Mouse (Mus musculus) MEL-GATA-1-ER (cell line): ENCODE measurements at regions not wholly inside any gene's neighbourhood (a gene's known extent, or its start where the extent isn't known, plus 50 kb on each side); places are given as distances from the start of the nearest gene placed in this dataset.

Experiments
- DNase-seq: peaks from one replicate; pipeline ENCODE4 v3.0.0-alpha.2; 2012; ENCODE audit warnings: low read depth; ENCODE audit errors: extremely low read depth

DNA sequence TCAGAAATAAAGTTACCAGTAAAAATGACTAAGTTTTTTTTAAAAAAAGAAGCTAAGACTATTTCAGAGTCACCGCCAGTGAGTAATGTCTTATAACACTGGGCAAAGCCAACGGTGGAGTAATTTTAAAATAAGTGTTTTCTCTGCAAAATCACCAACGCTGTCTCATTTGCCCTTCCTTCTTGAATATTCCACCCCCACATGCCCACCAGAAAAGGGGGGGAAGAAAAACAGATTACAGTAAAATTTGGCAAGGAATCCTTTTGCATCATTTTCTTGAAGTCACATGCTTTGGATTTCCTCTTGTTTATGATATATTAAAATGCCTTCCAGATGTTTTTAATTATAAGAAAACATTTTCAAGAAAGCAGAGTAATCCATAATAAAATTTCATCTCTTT, 482.9 kb downstream of the Lmo4 start:
- no peak for DNase-seq

DNA sequence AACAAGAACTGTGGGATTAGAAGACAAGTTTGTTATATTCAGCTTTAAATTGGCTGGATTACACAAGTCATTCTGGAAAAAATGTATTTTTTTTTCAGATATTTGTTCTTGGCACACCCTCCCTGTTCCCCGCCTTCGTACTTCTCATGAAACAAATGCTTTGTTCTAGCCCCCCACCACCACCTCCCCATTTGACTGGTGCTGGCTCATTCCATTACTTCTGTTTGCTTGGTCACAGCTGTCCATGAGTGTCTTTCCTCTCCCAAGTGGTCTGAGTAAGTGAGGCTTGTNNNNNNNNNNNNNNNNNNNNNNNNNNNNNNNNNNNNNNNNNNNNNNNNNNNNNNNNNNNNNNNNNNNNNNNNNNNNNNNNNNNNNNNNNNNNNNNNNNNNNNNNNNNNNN, 491.8 kb downstream of the Lmo4 start:
- DNase-seq, result no peak

DNA sequence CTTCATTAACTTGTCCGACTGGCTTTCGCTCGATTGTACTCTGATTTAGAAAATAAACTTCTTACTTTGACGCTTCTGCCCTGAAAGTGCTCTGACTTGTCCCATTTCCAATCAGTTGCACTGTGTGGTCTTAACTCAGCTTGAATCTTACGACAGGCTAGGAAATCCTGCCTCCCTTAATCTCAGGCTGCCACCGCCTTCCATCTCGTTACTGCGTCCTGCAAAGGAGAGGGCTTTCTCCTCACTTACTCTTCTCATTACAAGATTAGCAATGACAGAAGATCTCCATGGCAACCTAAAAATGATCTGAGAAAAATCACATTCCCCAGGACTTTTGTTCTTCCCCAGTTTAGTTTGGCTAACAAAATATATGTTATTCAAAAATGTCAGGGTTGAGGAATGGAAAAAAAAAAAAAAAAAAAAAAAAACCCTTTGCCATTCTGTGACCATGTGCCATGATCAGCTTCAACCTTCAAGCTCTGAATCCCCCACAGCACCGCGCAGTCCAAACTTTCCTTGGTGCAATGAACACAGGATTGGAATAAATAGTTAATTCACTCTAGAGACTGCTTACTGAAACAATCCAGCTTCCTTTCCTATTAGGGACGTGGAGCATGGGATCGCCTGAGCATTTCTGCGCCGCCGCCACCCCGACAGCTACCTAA, 494.1 kb downstream of the Lmo4 start:
- DNase-seq, result no peak

DNA sequence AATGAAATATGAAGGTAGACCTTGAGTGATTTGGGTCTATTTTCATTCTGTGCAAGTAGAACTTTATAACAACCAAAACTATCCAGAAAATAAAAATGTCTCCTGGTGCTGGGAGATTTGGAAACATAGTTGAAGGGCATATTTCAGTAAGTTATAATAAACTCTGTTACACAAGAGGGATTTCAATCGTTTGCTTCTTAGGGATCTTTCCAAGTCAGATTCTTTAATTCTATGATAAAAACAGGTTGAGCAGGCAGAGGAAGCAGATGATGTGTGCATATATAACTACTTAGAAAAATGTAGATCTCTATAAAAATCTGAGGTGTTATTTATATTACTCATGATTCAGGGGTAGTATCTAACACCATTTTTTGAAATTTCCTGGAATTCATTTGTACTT, 498.3 kb downstream of the Lmo4 start:
- DNase-seq, result no peak

DNA sequence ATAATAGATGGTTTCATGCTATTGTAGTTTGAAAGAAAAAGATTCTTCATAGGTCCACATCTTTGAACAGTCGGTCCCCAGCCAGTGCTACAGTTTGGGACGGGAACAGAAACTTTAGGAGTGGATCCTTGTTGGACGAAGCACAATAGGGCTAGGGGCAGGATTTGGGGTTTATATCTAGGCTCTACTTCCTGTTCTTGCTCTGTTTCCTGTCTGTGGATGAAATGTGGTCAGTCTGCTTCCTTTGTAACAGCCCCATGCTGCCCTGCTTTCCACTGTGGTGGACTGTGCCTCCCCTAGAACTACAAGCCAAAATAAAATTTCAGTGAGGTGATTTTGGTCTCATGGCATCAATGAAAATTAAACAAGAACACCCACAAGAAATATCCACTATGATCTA, 510.2 kb downstream of the Lmo4 start:
- no peak for DNase-seq

DNA sequence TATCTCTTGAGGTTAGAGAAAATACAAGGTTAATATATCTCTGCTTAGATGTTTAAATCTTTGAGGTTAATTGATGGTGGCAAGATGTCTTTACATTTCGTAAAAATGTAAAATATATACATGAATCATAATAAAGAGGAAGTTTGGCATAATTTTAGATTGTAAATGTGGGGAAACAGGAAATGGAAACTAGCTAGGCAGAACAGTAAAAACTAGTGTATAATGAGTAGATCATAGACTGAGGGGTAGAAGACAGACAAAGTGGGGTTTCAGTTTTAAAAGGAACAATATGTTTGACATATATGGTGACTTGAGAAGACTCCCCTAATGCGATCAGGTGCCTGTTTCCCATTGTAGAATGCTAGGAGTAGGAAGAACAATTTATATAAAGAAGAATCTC, 519.3 kb downstream of the Lmo4 start:
- DNase-seq, result no peak

GRCm38 (mm10) chr3:143678186-143678585, 526.8 kb downstream of the Lmo4 start:
- no peak for DNase-seq

GRCm38 (mm10) chr3:143674855-143675254, 530.2 kb downstream of the Lmo4 start:
- no peak for DNase-seq

DNA sequence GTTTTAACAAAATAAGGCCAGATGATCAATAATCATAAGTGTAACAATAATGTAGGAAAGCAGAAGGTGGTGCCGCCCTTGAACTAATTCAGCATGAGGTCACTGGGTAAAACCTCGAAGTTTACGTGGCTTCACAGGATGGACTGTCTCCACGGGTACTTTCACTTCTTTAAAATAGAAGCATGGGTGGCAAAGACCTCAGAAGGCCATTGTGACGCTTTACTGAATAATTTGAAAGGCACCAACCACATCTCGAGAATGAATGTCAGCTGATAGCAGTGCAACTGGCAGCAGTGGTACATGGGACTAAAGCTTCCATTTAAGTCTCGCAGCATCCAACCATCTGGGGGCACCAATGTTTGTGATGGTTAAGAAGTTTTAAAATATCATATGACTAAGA, 530.6 kb downstream of the Lmo4 start:
- no peak for DNase-seq

DNA sequence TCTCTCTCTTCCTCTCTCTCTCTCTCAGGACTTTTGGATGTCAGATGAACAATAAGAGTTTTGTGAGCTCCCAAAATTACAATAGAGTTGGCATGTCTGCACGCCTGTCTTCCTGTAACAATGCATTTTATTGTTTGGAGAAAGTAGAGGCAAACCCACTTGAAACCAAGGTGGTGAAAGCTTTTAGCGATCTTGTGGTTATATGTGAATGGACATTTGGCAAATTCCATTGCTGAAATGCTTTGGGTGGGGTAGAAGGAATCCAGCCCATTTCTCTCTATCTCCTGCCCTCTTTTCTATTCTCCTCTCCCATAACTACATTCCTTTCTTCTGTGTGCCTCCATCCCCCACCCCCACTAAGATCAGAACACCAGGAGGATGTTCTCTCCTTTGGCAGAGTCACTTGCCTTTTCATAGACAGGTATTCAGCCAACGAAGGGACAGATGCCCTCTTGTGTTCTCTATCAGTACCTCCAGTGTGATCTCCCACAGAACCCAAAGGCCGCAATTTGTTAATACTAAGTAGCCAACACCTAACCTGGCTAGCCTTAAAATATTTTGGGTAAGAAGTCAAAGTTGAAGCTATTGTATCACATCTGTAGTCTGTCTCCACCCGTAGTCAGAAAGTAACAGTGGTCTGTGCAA, 542.9 kb downstream of the Lmo4 start:
- DNase-seq, result no peak

- no peak for DNase-seq
Observed at GRCm38 (mm10) chr3:143659421-143659978, 545.5 kb downstream of the Lmo4 start.

GRCm38 (mm10) chr3:143647237-143647636, 557.8 kb downstream of the Lmo4 start:
- no peak for DNase-seq

GRCm38 (mm10) chr3:143646836-143647235, 558.2 kb downstream of the Lmo4 start:
- DNase-seq, result no peak

DNA sequence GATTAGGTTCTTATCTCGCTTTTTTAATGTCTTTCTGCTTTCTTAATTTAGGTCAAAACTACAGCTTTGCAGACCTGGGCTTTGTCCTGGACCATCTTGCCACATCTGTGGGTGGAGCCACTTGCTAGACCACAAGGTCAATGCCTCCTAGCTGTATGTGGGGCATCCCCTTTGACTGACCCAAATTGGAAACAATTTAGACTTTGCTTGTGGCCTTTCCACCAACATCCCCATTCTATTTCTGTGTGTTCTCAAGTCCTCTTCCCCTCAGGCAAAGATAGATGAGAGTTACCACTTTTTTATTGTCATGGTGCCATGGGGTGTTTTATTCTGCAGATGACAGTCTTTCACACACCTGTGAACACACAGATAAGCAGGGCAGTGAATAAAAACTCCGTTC, 572.0 kb downstream of the Lmo4 start:
- no peak for DNase-seq

GRCm38 (mm10) chr3:143631183-143631582, 573.8 kb downstream of the Lmo4 start:
- DNase-seq, result no peak

GRCm38 (mm10) chr3:143624906-143625305, 580.1 kb downstream of the Lmo4 start:
- DNase-seq, result no peak

DNA sequence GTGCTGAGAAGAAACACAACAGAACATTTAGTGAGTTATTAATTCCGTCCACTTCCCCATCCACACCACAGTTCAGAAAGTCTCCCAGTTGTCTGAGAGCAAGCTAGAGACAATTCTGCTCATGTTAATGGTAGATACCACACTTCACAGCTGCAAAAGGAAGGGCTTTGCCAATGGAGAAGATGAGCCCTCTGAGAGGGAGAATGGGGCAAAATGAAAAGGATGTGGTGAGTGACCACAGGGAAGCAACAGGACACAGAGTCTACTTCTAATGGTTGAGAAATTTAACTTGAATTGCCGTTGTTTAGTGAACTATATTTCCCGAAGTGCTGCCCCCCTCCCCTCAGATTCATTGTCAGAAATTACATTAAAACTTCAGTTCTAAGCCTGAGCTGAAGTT, 582.7 kb downstream of the Lmo4 start:
- DNase-seq, result no peak

DNA sequence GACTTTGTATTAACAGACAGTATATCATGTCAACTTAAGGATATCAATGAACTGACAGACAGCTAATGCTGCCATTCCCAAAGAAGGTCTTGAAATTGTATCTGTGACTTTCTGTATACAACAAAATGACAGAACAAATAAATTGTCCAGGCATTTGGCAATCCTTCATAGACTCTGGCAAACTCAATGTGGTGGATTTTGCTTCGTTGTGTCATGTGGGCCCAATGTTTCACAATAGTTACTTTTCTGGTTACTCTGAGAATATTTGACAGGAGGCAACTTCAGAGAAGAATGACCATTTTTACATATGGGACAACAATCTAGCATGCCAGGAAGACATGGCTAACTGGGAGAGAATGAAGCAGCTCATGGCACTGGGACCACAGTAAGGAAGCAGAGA, 585.9 kb downstream of the Lmo4 start:
- no peak for DNase-seq

DNA sequence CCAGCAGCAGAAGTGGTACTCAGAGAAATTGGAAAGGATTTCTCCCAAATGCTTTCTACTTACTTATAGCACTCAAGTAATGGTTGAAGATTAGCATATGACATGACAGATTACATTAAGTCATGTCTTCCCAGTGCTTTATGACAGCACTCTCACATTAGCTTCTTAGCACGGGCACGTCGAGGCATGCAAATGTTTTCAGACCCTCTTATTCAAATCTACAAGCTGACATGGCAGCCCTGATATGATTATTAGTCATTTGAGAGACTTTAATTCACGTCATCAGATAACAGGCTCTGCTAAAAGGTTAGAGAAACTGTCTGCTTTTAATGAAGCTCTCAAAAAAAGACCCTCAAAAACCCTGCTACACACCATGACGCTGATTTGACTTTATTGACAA, 590.1 kb downstream of the Lmo4 start:
- DNase-seq, result no peak

DNA sequence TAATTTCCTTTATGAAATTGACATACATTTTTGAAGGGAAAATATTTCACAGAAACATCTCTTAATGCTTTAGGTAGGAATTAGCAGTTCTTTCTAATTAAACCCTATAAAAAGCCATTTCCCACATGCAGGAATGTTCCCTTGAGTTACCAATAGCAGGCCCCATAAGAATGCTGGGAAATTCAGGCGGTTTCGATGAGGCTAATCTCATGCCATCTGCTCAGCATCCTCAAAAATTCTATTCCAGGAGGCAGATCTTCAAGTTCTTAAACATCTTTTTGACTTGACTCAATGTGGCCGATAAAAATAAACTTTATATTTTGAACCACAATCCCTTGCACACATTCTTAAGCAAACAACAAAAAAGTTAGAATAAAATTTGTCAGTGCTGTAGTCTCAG, 591.0 kb downstream of the Lmo4 start:
- DNase-seq, result no peak

GRCm38 (mm10) chr3:143609673-143610072, 595.3 kb downstream of the Lmo4 start:
- DNase-seq, result no peak

DNA sequence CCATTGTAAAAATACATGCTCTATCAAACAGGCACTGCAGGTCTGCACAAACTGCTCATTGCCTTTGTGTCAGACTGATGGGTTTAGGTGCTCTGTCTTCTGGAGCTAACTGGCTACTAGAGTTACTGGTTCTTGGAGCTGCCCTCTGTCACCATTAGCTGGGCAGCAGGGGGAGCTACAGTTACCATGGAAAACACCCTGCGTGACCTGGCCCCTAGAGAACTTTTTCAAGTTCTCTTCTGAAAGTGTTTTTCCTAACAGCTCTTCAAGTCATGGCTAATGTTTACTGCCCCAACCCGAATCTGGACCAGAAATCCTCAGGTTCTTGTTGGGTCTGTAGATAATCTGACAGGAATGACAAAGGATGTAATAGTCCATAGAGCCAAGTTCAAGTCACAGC, 605.9 kb downstream of the Lmo4 start:
- DNase-seq, result no peak

DNA sequence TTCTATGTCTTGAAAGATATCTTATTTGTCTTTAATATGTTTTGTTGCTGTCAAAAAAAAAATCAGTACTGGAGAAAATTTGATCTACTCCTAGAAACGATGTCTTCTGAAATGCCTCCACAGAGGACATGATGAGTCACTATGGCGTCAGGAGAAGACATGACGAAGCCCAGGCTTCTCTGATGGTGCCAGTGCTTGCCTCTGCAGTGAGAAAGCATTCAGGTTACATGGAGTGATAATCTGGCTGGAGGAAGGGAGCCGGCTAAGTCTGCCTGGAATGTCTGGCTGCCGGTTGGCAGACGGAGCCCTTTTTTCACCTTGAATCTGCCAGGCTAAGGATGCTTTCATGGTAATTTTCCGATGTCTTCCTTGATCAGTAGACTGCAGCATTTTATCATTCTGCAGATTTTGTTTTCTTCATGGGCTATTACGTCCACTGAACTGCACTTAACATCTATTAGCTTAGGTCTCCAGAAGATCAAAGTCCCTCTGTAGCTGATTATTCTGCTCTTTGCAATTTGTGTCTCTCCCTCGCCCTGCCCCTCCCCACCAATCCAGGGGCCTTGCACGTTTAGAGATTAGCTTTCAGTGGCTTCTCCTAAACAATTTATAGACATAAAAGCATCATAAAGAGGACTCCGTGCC, 607.9 kb downstream of the Lmo4 start:
- no peak for DNase-seq
